Mouse (Mus musculus) forebrain, embryonic 12.5 days (tissue): ENCODE measurements around the gene Bicc1. TPM values are rescaled to one million over a fixed set of nuclear protein-coding genes. Genes with fewer than 3 reads are reported as not detected.
"Not testable (repeated sequence)": the region's sequence is repeated elsewhere in the genome, so short reads cannot be mapped to it uniquely, and the experiment has no call there.

ENCODE experiments used
- ATAC-seq: fragments of 200-750 bp; cut with Nextera tagmentation; 2 replicates; pipeline ENCODE4 v1.8.0; 2017; ENCODE audit warnings: moderate TSS enrichment; ENCODE audit not compliant: low FRiP score
- H3K27ac ChIP-seq: fragments of 300-500 bp; sonication (generic); 2 replicates; pipeline ENCODE4 v1.5.1; 2016; ENCODE audit warnings: mild to moderate bottlenecking
- H3K27me3 ChIP-seq: fragments of 300-500 bp; sonication (generic); 2 replicates; pipeline ENCODE4 v1.6.1; 2016; ENCODE audit warnings: mild to moderate bottlenecking
- H3K36me3 ChIP-seq: fragments of 300-500 bp; sonication (generic); replicated peaks from 2 replicates; pipeline ENCODE4 v1.6.1; 2016; ENCODE audit warnings: mild to moderate bottlenecking
- H3K4me1 ChIP-seq: fragments of 300-500 bp; sonication (generic); 2 replicates; pipeline ENCODE4 v1.6.1; 2016
- H3K4me2 ChIP-seq: fragments of 300-500 bp; sonication (generic); 2 replicates; pipeline ENCODE4 v1.6.1; 2016; ENCODE audit warnings: mild to moderate bottlenecking, moderate library complexity
- H3K4me3 ChIP-seq: fragments of 300-500 bp; sonication (generic); replicated peaks from 2 replicates; pipeline ENCODE4 v1.5.1; 2016; ENCODE audit warnings: mild to moderate bottlenecking
- H3K9ac ChIP-seq: fragments of 300-500 bp; sonication (generic); 2 replicates; pipeline ENCODE4 v1.6.1; 2016; ENCODE audit warnings: mild to moderate bottlenecking
- H3K9me3 ChIP-seq: fragments of 300-500 bp; sonication (generic); 2 replicates; pipeline ENCODE4 v1.6.1; 2016
- WGBS: fragments of 180-500 bp; shearing (Covaris S2); methylation state at CpG from one replicate; pipeline ENCODE4 v1.1.7; 2016; 5-methylcytosine and 5-hydroxymethylcytosine counted together
- polyA plus RNA-seq: library from polyadenylated mRNA; unstranded; fragments of >200 nt; fragmentation: Nextera tagmentation; extraction: Ambion mirVana; gene quantifications from 2 replicates; pipeline ENCODE4 v1.2.1, GENCODE M21; 2016

Gene Bicc1
- polyA plus RNA-seq, 1 experiment from 2014 or later, result 6.8 TPM

- Histone ChIP-seq H3K4me2 (no peak overlapping the region), H3K27me3 (no peaks in the 10 kb centered on the region), H3K9me3 (no peaks in the 10 kb centered on the region), H3K9ac (no peak overlapping the region), H3K27ac (no peak overlapping the region), H3K36me3 (no peaks in the 10 kb centered on the region), H3K4me1 (no peaks in the 10 kb centered on the region), H3K4me3 (no peak overlapping the region)
- ATAC-seq, result no peak
- 81% methylated on average over 13 of the region's 13 CpGs for WGBS
Measured at GRCm38 (mm10) chr10:70968848-70969683, 190.4 kb downstream of the Bicc1 start.

DNA sequence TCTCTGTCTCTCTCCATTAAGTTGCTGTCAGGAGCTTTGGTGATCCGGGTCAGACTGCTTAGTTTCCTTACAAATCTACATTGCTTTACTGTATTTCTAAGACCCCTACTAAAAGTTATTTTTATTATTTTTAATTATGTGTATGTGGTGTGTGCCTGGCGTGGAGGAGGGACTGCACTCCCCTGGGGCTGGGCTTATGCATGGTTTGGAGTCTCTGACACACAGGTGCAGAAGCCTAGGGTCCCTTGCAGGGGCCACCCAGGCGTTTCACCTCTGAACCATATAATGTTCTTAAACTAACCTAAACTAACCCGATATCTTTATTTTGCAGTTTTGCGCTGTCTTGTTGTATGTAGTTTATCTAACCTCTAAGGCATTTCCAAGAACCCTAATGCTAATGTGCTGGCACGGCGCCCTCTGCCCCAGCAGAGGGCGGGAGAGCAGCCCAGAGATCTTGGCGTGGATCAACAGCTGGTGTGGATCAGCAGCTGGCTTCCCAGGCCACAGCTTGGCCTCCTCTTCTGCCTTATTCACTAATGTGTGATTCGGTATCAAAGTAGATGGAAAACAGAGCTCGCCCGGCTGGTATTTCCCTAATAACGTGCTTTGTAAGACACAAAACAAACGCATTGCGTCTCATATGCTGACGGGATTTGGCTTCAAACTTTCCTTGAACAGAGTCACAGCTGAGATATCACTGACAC, 192.7 kb downstream of the Bicc1 start:
- H3K4me3 ChIP-seq, result no peak overlapping the region
- no peaks in the 10 kb centered on the region for H3K9me3 ChIP-seq
- H3K27me3 ChIP-seq, result no peaks in the 10 kb centered on the region
- H3K36me3 ChIP-seq, result no peaks in the 10 kb centered on the region
- H3K9ac ChIP-seq, result no peak overlapping the region
- no peak overlapping the region for H3K27ac ChIP-seq
- H3K4me2 ChIP-seq, result no peak overlapping the region
- WGBS, result 82% methylated on average over 16 of the region's 16 CpGs
- ATAC-seq, result no peak
- no peaks in the 10 kb centered on the region for H3K4me1 ChIP-seq

DNA sequence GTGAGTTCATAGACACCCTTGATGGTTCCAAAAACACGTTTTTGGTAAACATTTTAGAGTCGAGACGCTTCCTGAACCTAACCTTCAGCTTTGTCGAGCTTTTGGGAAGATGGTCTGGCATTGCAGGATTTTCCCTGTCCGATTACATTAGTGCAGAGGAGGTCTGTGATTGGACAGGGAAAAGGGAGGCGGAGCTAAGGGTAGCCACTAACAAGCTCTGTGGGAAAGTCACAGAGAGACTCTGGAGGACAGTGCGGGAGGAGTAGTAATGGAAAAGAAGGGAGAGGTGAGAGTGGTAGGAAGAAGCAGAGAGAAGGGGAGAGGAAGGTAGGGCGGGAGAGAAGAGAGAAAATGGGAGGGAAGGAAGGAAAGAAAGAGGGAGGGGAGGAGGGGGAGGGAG, 194.8 kb downstream of the Bicc1 start:
- no peak overlapping the region; the same call in 1 of the 2 replicates for H3K4me2 ChIP-seq
- H3K4me3 ChIP-seq, result no peak overlapping the region
- 0 out of 2 replicates have a peak, but pooled peaks have one; percentile 61 for ATAC-seq
- no peaks in the 10 kb centered on the region for H3K9me3 ChIP-seq
- H3K9ac ChIP-seq, result no peak overlapping the region
- no peaks in the 10 kb centered on the region for H3K4me1 ChIP-seq
- WGBS, result 40% methylated on average over 8 of the region's 8 CpGs
- H3K36me3 ChIP-seq, result no peaks in the 10 kb centered on the region
- H3K27me3 ChIP-seq, result no peaks in the 10 kb centered on the region
- no peak overlapping the region for H3K27ac ChIP-seq

GRCm38 (mm10) chr10:70963599-70964193, 195.8 kb downstream of the Bicc1 start:
- no peak for ATAC-seq
- 52% methylated on average over 8 of the region's 8 CpGs for WGBS
- no peak overlapping the region for H3K9ac ChIP-seq

DNA sequence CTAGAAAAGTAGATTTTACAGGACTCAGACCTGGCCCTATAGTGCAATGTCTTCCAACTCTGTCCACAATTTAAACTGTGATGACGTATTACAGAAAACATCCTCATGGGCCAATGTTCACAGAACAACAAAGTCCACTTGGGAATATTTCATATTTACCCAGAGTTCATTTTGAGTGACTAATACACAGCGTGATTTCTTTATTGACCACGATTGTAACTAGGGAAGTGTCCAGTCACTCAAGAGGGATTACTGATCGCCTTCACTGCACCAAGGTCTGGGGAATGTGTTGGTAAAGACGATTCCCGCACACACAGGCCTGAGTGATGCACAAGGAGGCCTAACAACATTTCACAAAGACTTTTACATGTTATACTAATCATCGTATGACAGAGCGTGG, 197.9 kb downstream of the Bicc1 start:
- ATAC-seq, result no peak
- 87% methylated on average over 8 of the region's 8 CpGs for WGBS
- Histone ChIP-seq H3K4me2 (no peak overlapping the region), H3K9me3 (no peaks in the 10 kb centered on the region), H3K4me3 (no peak overlapping the region), H3K4me1 (no peaks in the 10 kb centered on the region), H3K27me3 (no peaks in the 10 kb centered on the region), H3K9ac (no peak overlapping the region), H3K36me3 (no peaks in the 10 kb centered on the region), H3K27ac (no peak overlapping the region)

More at GRCm38 (mm10) chr10:70963599-70964193, 195.8 kb downstream of the Bicc1 start:
- no peaks in the 10 kb centered on the region for H3K9me3 ChIP-seq
- H3K4me1 ChIP-seq, result no peaks in the 10 kb centered on the region
- no peak overlapping the region for H3K4me3 ChIP-seq
- no peak overlapping the region for H3K4me2 ChIP-seq
- no peaks in the 10 kb centered on the region for H3K27me3 ChIP-seq
- no peak overlapping the region for H3K27ac ChIP-seq
- H3K36me3 ChIP-seq, result no peaks in the 10 kb centered on the region

DNA sequence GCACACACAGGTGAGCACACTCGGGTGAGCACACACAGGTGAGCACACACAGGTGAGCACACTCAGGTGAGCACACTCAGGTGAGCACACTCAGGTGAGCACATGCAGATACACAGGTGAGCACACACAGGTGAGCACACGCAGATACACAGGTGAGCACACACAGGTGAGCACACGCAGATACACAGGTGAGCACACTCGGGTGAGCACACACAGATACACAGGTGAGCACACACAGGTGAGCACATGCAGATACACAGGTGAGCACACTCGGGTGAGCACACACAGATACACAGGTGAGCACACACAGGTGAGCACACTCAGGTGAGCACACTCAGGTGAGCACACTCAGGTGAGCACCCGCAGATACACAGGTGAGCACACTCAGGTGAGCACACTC, 199.1 kb downstream of the Bicc1 start:
- 94% methylated on average over 6 of the region's 6 CpGs for WGBS
- not testable (repeated sequence) for ATAC-seq, H3K27me3 ChIP-seq, H3K4me3 ChIP-seq, H3K4me2 ChIP-seq, H3K36me3 ChIP-seq, H3K4me1 ChIP-seq, H3K27ac ChIP-seq, H3K9ac ChIP-seq, H3K9me3 ChIP-seq

- Histone ChIP-seq H3K9me3 (no peaks in the 10 kb centered on the region), H3K4me2 (no peak overlapping the region), H3K27me3 (no peaks in the 10 kb centered on the region), H3K9ac (no peak overlapping the region), H3K4me1 (peaks cover 33% of the 10 kb centered on the region), H3K4me3 (no peak overlapping the region), H3K36me3 (no peaks in the 10 kb centered on the region), H3K27ac (peak overlapping the region; percentile 86)
- 69% methylated on average over 5 of the region's 5 CpGs for WGBS
- no peak; the same call in 1 of the 2 replicates for ATAC-seq
Measured at GRCm38 (mm10) chr10:70952770-70953147, 206.7 kb downstream of the Bicc1 start.

DNA sequence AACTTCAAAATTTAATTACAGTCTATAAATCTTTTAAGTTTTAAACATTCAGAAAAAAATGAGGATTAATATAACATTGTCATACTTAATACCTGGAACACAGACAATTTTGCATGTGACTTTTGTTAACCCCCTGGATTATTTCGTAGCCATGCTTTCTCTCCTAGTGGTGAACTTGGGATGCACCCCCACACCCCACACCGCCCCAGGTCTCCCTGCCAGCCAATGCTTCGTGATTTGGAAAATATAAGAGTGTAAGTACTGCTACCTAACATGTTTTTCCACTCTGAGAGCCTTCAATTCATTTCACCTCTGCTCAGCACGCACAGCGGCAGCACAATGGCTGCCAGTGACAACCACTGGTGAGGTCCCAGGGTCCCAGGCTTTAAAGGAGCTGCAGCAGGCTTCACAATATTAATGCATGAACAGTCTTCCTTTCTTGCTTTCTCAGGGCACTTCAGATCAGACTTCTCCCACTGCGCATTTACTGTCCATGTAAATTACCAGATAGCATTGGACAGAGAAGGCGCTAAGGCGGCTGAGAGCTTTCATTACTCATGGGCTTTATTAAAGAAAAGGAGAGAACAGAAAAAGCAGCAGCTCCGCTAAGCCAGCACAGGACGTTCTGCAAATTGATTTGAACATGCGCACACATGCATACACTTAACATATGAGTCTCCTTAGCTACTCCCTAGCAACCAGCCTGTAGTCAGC, 207.3 kb downstream of the Bicc1 start:
- no peaks in the 10 kb centered on the region for H3K27me3 ChIP-seq
- no peaks in the 10 kb centered on the region for H3K9me3 ChIP-seq
- peak overlapping the region; percentile 86 for H3K27ac ChIP-seq
- peaks cover 33% of the 10 kb centered on the region for H3K4me1 ChIP-seq
- H3K36me3 ChIP-seq, result no peaks in the 10 kb centered on the region
- peak overlapping the region; percentile 13; the same call in 1 of the 2 replicates for H3K4me3 ChIP-seq
- H3K9ac ChIP-seq, result 0 out of 2 replicates have a peak overlapping the region, but pooled peaks have one; percentile 12
- WGBS, result 41% methylated on average over 11 of the region's 11 CpGs
- ATAC-seq, result peak; percentile 76
- H3K4me2 ChIP-seq, result peak overlapping the region; percentile 38

- WGBS, result 40% methylated on average over 3 of the region's 3 CpGs
- H3K4me3 ChIP-seq, result no peak overlapping the region
- peak; percentile 47 for ATAC-seq
- H3K9ac ChIP-seq, result no peak overlapping the region
- no peaks in the 10 kb centered on the region for H3K9me3 ChIP-seq
- no peaks in the 10 kb centered on the region for H3K36me3 ChIP-seq
- H3K4me2 ChIP-seq, result peak overlapping the region; percentile 43
- peak overlapping the region; percentile 68; the same call in 1 of the 2 replicates for H3K27ac ChIP-seq
- peaks cover 33% of the 10 kb centered on the region for H3K4me1 ChIP-seq
- H3K27me3 ChIP-seq, result no peaks in the 10 kb centered on the region
Measured at GRCm38 (mm10) chr10:70950105-70950424, 209.4 kb downstream of the Bicc1 start.

DNA sequence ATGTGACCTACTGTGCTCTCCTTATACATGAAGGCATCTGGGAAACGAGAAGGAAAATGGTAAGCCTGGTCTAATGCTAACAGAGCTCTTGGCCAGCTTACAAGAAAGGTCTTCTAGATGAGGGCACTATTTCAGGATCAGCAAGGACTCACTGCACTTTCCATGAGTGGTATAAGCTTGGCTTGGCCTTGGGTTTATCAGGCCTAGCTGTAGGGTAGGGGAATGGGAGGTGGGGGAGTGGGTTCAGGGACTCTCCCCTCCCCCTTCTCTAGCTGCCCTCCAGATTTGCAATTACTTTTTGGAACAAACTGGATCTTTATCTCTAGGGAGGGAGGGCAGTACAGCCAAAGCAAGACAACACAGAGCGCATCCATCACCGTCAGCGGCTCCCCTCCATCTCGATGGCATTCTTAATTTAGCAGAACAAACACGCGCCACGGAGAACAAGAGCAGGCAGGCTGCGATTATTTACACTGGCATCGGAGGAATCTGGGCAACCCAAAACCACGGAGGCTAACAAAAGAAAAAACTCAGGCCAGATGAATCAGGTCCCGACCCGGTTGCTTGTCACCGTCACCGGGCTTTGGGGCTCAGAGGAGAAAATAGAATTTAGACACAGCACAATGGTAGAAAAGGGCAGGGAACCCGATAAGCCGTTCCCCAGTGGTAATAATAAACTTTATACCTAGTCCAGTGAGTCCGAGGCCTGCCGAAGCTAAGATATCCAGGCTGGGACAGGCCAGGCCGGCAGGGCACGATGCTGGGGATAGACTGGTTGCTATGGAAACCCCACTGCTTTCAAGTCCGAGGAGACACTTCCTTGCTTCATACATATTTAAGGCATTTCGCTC, 210.0 kb downstream of the Bicc1 start:
- peak; percentile 78 for ATAC-seq
- Histone ChIP-seq H3K4me1 (peaks cover 33% of the 10 kb centered on the region), H3K36me3 (no peaks in the 10 kb centered on the region), H3K4me3 (peak overlapping the region; percentile 13; the same call in 1 of the 2 replicates), H3K4me2 (peak overlapping the region; percentile 43), H3K9me3 (no peaks in the 10 kb centered on the region), H3K27me3 (no peaks in the 10 kb centered on the region), H3K9ac (peak overlapping the region; percentile 27; the same call in 1 of the 2 replicates), H3K27ac (peak overlapping the region; percentile 68)
- WGBS, result 24% methylated on average over 23 of the region's 23 CpGs

- Histone ChIP-seq H3K27me3 (no peaks in the 10 kb centered on the region), H3K9ac (no peak overlapping the region), H3K9me3 (no peaks in the 10 kb centered on the region), H3K27ac (no peak overlapping the region), H3K36me3 (no peaks in the 10 kb centered on the region), H3K4me1 (peaks cover 33% of the 10 kb centered on the region), H3K4me2 (no peak overlapping the region), H3K4me3 (no peak overlapping the region)
- ATAC-seq, result no peak
- 93% methylated on average over 10 of the region's 10 CpGs for WGBS
Measured at GRCm38 (mm10) chr10:70948276-70948675, 211.2 kb downstream of the Bicc1 start.
